In the genomic region with DNA sequence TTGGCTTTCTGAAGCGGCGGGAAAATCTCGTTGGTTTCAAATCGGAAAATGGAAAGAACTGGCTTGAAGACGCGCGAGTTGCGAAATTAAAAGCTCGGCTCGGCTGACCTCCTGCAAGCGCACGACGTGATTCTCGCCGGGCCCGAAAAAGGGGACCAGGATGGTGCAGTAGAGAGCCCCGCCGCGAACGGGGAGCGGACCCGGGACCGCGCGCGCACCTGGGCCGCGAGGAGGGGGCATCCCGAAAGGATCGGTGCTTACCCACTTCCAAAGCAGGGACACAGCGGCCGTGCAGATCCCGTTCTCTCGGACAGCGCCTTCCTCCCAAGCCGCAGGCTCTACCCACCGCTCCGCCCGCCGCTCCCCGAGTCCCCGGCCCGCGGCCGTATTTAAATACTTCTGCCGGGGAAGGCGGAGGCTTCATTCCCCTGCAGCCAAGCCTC, we compare ENCODE assay signal across 8 mouse cellular contexts. TPM values are rescaled to one million over a fixed set of nuclear protein-coding genes. Genes with fewer than 3 reads are reported as not detected.
A peak's percentile ranks its signal among the peaks of the same experiment; 100 is the strongest.
DNase-seq lines count a peak whose midpoint lies in the region; ATAC-seq and TF ChIP-seq lines count a peak whose summit lies in the region.

No protein-coding gene starts in this region.

- H3K27me3 ChIP-seq in lung, embryonic 14.5 days (ENCODE audit: insufficient read depth, low read length): no peaks in the 10 kb centered on the region
- H3K27me3 ChIP-seq in hindbrain, embryonic 15.5 days: no peaks in the 10 kb centered on the region
- no peaks in the 10 kb centered on the region for H3K27me3 ChIP-seq in midbrain, embryonic 15.5 days (replicated peaks)

- H3K9ac ChIP-seq in lung, embryonic 14.5 days: peak overlapping the region; percentile 84
- H3K9ac ChIP-seq in hindbrain, embryonic 15.5 days: peak overlapping the region; percentile 80
- H3K9ac ChIP-seq in midbrain, embryonic 15.5 days: peak overlapping the region; percentile 93

- no peaks in the 10 kb centered on the region for H3K9me3 ChIP-seq in lung, embryonic 14.5 days (ENCODE audit: low read depth, low read length)
- no peaks in the 10 kb centered on the region for H3K9me3 ChIP-seq in hindbrain, embryonic 15.5 days
- no peaks in the 10 kb centered on the region for H3K9me3 ChIP-seq in midbrain, embryonic 15.5 days

- DNase-seq in lung, embryonic 14.5 days: peak; percentile 69
- DNase-seq in lung, postnatal 10 days: no peak
- DNase-seq in urinary bladder, adult 18-20 months (ENCODE audit: low spot score in 2 of 2): no peak
- DNase-seq in adrenal gland, postnatal 25 days: no peak

- H3K4me3 ChIP-seq in lung, embryonic 14.5 days (ENCODE audit: low read depth, low read length): peak overlapping the region; percentile 83
- peak overlapping the region; percentile 95 for H3K4me3 ChIP-seq in brown adipose tissue, adult 24 weeks (ENCODE audit: insufficient read depth, low read depth, low read length)
- H3K4me3 ChIP-seq in hindbrain, embryonic 15.5 days: peak overlapping the region; percentile 76
- H3K4me3 ChIP-seq in midbrain, embryonic 15.5 days: peak overlapping the region; percentile 97

- under 1% methylated on average over 47 of the region's 47 CpGs for WGBS in lung, embryonic 14.5 days
- WGBS in hindbrain, embryonic 15.5 days: under 1% methylated on average over 47 of the region's 47 CpGs
- under 1% methylated on average over 46 of the region's 47 CpGs for WGBS in midbrain, embryonic 15.5 days

- no peaks in the 10 kb centered on the region for H3K4me1 ChIP-seq in lung, embryonic 14.5 days (ENCODE audit: insufficient read depth)
- H3K4me1 ChIP-seq in brown adipose tissue, adult 24 weeks (ENCODE audit: control insufficient read depth, insufficient read depth, insufficient read length, low read length): peaks cover 3% of the 10 kb centered on the region; the same call in 1 of the 2 replicates
- peaks cover 21% of the 10 kb centered on the region for H3K4me1 ChIP-seq in hindbrain, embryonic 15.5 days (replicated peaks)
- peaks cover 16% of the 10 kb centered on the region for H3K4me1 ChIP-seq in midbrain, embryonic 15.5 days

- H3K36me3 ChIP-seq in lung, embryonic 14.5 days (ENCODE audit: insufficient read depth): 0 out of 2 replicates have a peak, but pooled peaks cover 2% of the 10 kb centered on the region
- H3K36me3 ChIP-seq in hindbrain, embryonic 15.5 days: no peaks in the 10 kb centered on the region
- no peaks in the 10 kb centered on the region for H3K36me3 ChIP-seq in midbrain, embryonic 15.5 days (replicated peaks)

- H3K27ac ChIP-seq in lung, embryonic 14.5 days (ENCODE audit: low read depth): peak overlapping the region; percentile 95
- no peak overlapping the region for H3K27ac ChIP-seq in brown adipose tissue, adult 24 weeks (replicated peaks; ENCODE audit: low read depth, low read length)
- H3K27ac ChIP-seq in hindbrain, embryonic 15.5 days (replicated peaks): peak overlapping the region; percentile 89
- H3K27ac ChIP-seq in midbrain, embryonic 15.5 days: peak overlapping the region; percentile 84

- no peak; the same call in 1 of the 2 replicates for ATAC-seq in lung, embryonic 14.5 days (ENCODE audit: insufficient read depth)
- no peak; the same call in 1 of the 2 replicates for ATAC-seq in hindbrain, embryonic 15.5 days (ENCODE audit: low FRiP score, low read depth)
- peak; percentile 77 for ATAC-seq in midbrain, embryonic 15.5 days (replicated peaks)
- no peak for ATAC-seq in monocyte, adult 5-6 weeks (replicated peaks; ENCODE audit: insufficient number of reproducible peaks, low FRiP score, low TSS enrichment, poor library complexity, severe bottlenecking)

- H3K4me2 ChIP-seq in lung, embryonic 14.5 days: peak overlapping the region; percentile 90
- peak overlapping the region; percentile 71 for H3K4me2 ChIP-seq in hindbrain, embryonic 15.5 days
- peak overlapping the region; percentile 83 for H3K4me2 ChIP-seq in midbrain, embryonic 15.5 days

- no peak for TF ChIP-seq CTCF in lung, embryonic 14.5 days (IDR thresholded peaks at IDR 0.05; ENCODE audit: low read depth)

RNA-seq across cellular contexts. Expression of a gene that starts 0.4 kb away (rescaled TPM):
- polyA plus RNA-seq in lung, embryonic 14.5 days (2014; fragmentation: Nextera tagmentation; extraction: Ambion mirVana): 118 and 120 TPM in 2 replicates
- 17.4 and 29.1 TPM in 2 replicates for polyA plus RNA-seq in brown adipose tissue, adult 24 weeks (2012; ENCODE audit: insufficient read depth, insufficient read length, missing spikeins)
- 42.6 and 43.0 TPM in 2 replicates for polyA plus RNA-seq in hindbrain, embryonic 15.5 days (2015; fragmentation: Nextera tagmentation; extraction: Ambion mirVana)
- polyA plus RNA-seq in midbrain, embryonic 15.5 days (2015; fragmentation: Nextera tagmentation; extraction: Ambion mirVana): 41.1 and 45.6 TPM in 2 replicates
- 25.5 to 55.3 TPM (median 29.2 TPM) in 3 replicates for total RNA-seq in monocyte, adult 5-6 weeks (2017)
- total RNA-seq in adrenal gland, postnatal 25 days (2021): 73.1 and 77.1 TPM in 2 replicates

RNA-seq across cellular contexts. Expression of a gene that starts 44.1 kb away (rescaled TPM):
- 54.5 and 58.9 TPM in 2 replicates for polyA plus RNA-seq in lung, embryonic 14.5 days (2014; fragmentation: Nextera tagmentation; extraction: Ambion mirVana)
- polyA plus RNA-seq in brown adipose tissue, adult 24 weeks (2012; ENCODE audit: insufficient read depth, insufficient read length, missing spikeins): 95.3 and 105 TPM in 2 replicates
- polyA plus RNA-seq in hindbrain, embryonic 15.5 days (2015; fragmentation: Nextera tagmentation; extraction: Ambion mirVana): 61.1 and 61.6 TPM in 2 replicates
- polyA plus RNA-seq in midbrain, embryonic 15.5 days (2015; fragmentation: Nextera tagmentation; extraction: Ambion mirVana): 62.5 and 67.8 TPM in 2 replicates
- total RNA-seq in monocyte, adult 5-6 weeks (2017): 34.4 to 51.5 TPM (median 37.0 TPM) in 3 replicates
- 45.7 and 62.1 TPM in 2 replicates for total RNA-seq in adrenal gland, postnatal 25 days (2021)

RNA-seq across cellular contexts. Expression of a gene that starts 44.1 kb away (rescaled TPM):
- 1,211 and 1,227 TPM in 2 replicates for polyA plus RNA-seq in lung, embryonic 14.5 days (2014; fragmentation: Nextera tagmentation; extraction: Ambion mirVana)
- polyA plus RNA-seq in brown adipose tissue, adult 24 weeks (2012; ENCODE audit: insufficient read depth, insufficient read length, missing spikeins): 282 and 398 TPM in 2 replicates
- 520 and 546 TPM in 2 replicates for polyA plus RNA-seq in hindbrain, embryonic 15.5 days (2015; fragmentation: Nextera tagmentation; extraction: Ambion mirVana)
- polyA plus RNA-seq in midbrain, embryonic 15.5 days (2015; fragmentation: Nextera tagmentation; extraction: Ambion mirVana): 541 and 561 TPM in 2 replicates
- 1,257 to 1,765 TPM (median 1,722 TPM) in 3 replicates for total RNA-seq in monocyte, adult 5-6 weeks (2017)
- total RNA-seq in adrenal gland, postnatal 25 days (2021): 893 and 1,018 TPM in 2 replicates

RNA-seq across cellular contexts. Expression of a gene that starts 57.2 kb away (rescaled TPM):
- not detected in 2 replicates for polyA plus RNA-seq in lung, embryonic 14.5 days (2014; fragmentation: Nextera tagmentation; extraction: Ambion mirVana)
- polyA plus RNA-seq in brown adipose tissue, adult 24 weeks (2012; ENCODE audit: insufficient read depth, insufficient read length, missing spikeins): not detected in 2 replicates
- polyA plus RNA-seq in hindbrain, embryonic 15.5 days (2015; fragmentation: Nextera tagmentation; extraction: Ambion mirVana): not detected in 2 replicates
- 1.1 TPM in 1 of 2 replicates, not detected in the other for polyA plus RNA-seq in midbrain, embryonic 15.5 days (2015; fragmentation: Nextera tagmentation; extraction: Ambion mirVana)
- total RNA-seq in monocyte, adult 5-6 weeks (2017): not detected in 3 replicates
- total RNA-seq in adrenal gland, postnatal 25 days (2021): 10.4 TPM in 1 of 2 replicates, not detected in the other
